Mouse (Mus musculus): ENCODE data around the gene Crybb3.

- no peak for TF ChIP-seq CTCF (IDR thresholded peaks at IDR 0.05; ENCODE audit: control insufficient read depth, insufficient read depth, insufficient replicate concordance, low read depth, low read length)
- no peak for TF ChIP-seq POLR2A (IDR thresholded peaks at IDR 0.05; ENCODE audit: control insufficient read depth, low read depth, low read length)
These were observed 19.0 kb upstream of the Crybb3 start for GRCm38 (mm10) chr5:113100422-113100821.
